Mouse (Mus musculus) forebrain, embryonic 10.5 days (tissue): ENCODE measurements around the gene Rab33b. TPM values are rescaled to one million over a fixed set of nuclear protein-coding genes. Genes with fewer than 3 reads are reported as not detected.
"Not testable (repeated sequence)": the region's sequence is repeated elsewhere in the genome, so short reads cannot be mapped to it uniquely, and the experiment has no call there.

Experiments used
- DNase-seq: peaks from one replicate; pipeline ENCODE4 v3.0.0-alpha.2; 2017; ENCODE audit warnings: low spot score; ENCODE audit errors: extremely low spot score
- H3K27ac ChIP-seq: fragments of 300-500 bp; sonication (generic); 2 replicates; pipeline ENCODE4 v1.5.1; 2016; ENCODE audit warnings: mild to moderate bottlenecking
- H3K27me3 ChIP-seq: fragments of 300-500 bp; sonication (generic); 2 replicates; pipeline ENCODE4 v1.6.1; 2016; ENCODE audit warnings: mild to moderate bottlenecking; ENCODE audit not compliant: poor library complexity, severe bottlenecking
- H3K36me3 ChIP-seq: fragments of 300-500 bp; sonication (generic); replicated peaks from 2 replicates; pipeline ENCODE4 v1.6.1; 2016; ENCODE audit warnings: mild to moderate bottlenecking, moderate library complexity
- H3K4me1 ChIP-seq: fragments of 300-500 bp; sonication (generic); 2 replicates; pipeline ENCODE4 v1.6.1; 2016
- H3K4me3 ChIP-seq: fragments of 300-500 bp; sonication (generic); 2 replicates; pipeline ENCODE4 v1.5.1; 2016; ENCODE audit warnings: mild to moderate bottlenecking, moderate library complexity
- H3K9me3 ChIP-seq: fragments of 300-500 bp; sonication (generic); 2 replicates; pipeline ENCODE4 v1.6.1; 2016; ENCODE audit warnings: mild to moderate bottlenecking, moderate library complexity
- WGBS: fragments of 180-500 bp; shearing (Covaris S2); methylation state at CpG from one replicate; pipeline ENCODE4 v1.1.7; 2016; 5-methylcytosine and 5-hydroxymethylcytosine counted together
- polyA plus RNA-seq: library from polyadenylated mRNA; unstranded; fragments of >200 nt; fragmentation: Nextera tagmentation; extraction: Ambion mirVana; gene quantifications from 2 replicates; pipeline ENCODE4 v1.2.1, GENCODE M21; 2016

The Rab33b gene
- 13.4 and 13.5 TPM in 2 replicates for polyA plus RNA-seq

- Histone ChIP-seq H3K27me3 (no peaks in the 10 kb centered on the region), H3K4me3 (peak within 1 kb of the TSS; percentile 85), H3K4me1 (peaks cover 30% of the 10 kb centered on the region), H3K27ac (peak within 1 kb of the TSS; percentile 96), H3K36me3 (peaks cover 14% of the 10 kb centered on the region), H3K9me3 (no peaks in the 10 kb centered on the region)
- peak; percentile 96 for DNase-seq
- WGBS = under 1% methylated on average over 70 of the region's 70 CpGs
These were observed at the start of gene Rab33b for GRCm38 (mm10) chr3:51483741-51484359. Gene Rab33b, plus strand, starts transcription at chr3:51483920.

DNA sequence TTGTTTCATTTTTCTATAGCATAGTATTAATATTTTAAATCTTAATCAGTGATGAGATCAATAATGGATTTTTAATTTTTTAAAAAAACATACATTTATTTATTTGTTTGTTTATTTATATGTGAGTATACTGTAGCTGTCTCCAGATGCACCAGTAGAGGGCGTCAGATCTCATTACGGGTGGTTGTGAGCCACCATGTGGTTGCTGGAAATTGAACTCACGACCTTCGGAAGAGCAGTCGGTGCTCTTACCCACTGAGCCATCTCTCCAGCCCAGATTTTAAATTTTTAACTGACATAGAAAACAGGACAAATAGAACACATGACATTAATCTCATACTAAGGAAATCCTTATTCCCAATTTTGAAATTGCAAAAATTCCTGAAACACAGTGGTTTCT, 49.4 kb upstream of the Rab33b start:
- 89% methylated on average over 5 of the region's 5 CpGs for WGBS
- not testable (repeated sequence) for H3K9me3 ChIP-seq, H3K4me1 ChIP-seq, H3K27me3 ChIP-seq, DNase-seq, H3K4me3 ChIP-seq, H3K27ac ChIP-seq
- H3K36me3 ChIP-seq = peaks cover 75% of the 10 kb centered on the region

DNA sequence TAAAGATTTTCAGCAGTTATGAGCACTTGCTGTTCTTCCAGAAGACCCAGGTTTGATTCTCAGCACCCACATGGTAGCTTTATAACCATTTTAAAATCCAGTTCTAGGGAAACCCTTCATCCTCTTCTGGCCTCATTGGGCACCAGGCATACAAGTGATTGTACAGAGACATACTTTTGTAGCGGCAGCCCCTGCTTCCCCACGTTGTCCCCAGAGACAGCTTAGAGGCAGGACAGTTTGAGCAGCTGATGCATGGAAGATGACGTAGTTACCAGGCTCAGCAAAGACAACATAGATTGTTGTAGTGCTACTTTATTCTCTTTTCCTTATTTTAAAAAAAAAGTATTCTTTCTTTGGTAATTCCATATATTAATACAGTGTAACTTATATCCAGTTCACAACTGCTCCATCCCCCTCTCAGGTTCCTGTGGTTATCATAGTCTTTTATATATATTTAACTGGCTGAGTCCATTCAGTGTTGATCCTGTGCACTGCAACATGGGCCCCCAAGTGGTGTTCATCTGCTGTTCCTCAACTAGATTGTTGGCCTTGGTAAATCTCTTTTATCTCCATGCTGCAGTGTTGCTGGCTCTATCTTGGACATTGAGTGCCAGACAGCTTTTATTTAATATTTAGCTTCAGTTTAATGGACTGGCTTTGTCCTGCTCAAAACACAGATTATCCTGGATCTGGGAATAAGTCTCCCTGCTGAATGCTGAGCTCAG, 48.7 kb upstream of the Rab33b start:
- Histone ChIP-seq H3K27ac (no peak overlapping the region), H3K4me3 (no peak overlapping the region), H3K4me1 (no peaks in the 10 kb centered on the region), H3K36me3 (peaks cover 80% of the 10 kb centered on the region), H3K9me3 (no peaks in the 10 kb centered on the region), H3K27me3 (no peaks in the 10 kb centered on the region)
- no peak for DNase-seq
- WGBS = 95% methylated on average over 3 of the region's 3 CpGs

DNA sequence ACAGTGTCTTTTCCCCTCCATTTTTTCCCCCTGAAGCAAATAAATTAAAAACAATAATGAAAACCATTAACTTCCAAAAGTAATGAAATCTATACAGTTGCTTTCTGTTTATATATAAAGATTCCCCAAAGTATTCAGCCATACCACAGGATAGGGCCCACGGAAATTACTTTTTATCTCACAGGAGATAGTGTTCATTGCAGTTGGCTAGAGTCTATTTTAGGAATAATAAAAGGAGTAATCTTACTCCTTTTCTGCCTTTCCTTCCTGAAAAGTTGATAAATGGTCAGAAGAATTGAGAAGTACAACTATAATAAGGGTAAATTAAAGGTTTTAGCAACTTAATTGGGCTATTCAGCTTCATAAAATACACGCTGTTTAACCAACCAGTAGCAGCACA, 15.2 kb upstream of the Rab33b start:
- no peaks in the 10 kb centered on the region for H3K9me3 ChIP-seq
- peaks cover 97% of the 10 kb centered on the region for H3K36me3 ChIP-seq
- no peak overlapping the region for H3K4me3 ChIP-seq
- WGBS = 97% methylated on average over 2 of the region's 2 CpGs
- H3K27ac ChIP-seq = no peak overlapping the region
- no peaks in the 10 kb centered on the region for H3K4me1 ChIP-seq
- H3K27me3 ChIP-seq = no peaks in the 10 kb centered on the region
- no peak for DNase-seq

DNA sequence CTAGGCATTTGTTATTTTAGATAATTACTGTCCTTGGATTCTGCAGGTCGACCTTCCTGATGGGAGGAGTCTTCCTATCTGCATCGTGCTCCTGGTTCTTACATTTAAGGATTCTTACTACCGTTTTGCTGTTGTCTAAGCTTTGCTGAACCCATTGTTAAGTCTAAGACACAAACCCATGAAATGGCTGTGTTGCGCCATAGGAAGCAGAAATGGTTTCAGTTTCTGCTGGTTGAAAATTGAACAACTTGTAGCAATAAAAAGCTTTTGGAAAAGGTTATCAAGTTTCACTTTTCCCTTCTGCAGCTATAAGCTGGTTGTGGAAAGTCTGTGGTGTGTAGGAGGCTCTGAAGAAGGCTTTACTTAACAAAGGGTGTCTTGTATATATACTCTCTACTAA, 8.0 kb upstream of the Rab33b start:
- peaks cover 50% of the 10 kb centered on the region for H3K36me3 ChIP-seq
- no peak for DNase-seq
- H3K27me3 ChIP-seq = no peaks in the 10 kb centered on the region
- no peaks in the 10 kb centered on the region for H3K9me3 ChIP-seq
- no peak overlapping the region for H3K4me3 ChIP-seq
- no peaks in the 10 kb centered on the region for H3K4me1 ChIP-seq
- 88% methylated on average over 4 of the region's 4 CpGs for WGBS
- no peak overlapping the region for H3K27ac ChIP-seq

GRCm38 (mm10) chr3:51479893-51480292, 3.8 kb upstream of the Rab33b start:
- H3K4me1 ChIP-seq = peaks cover 21% of the 10 kb centered on the region
- H3K4me3 ChIP-seq = no peak overlapping the region
- WGBS = 47% methylated on average over 2 of the region's 2 CpGs
- no peaks in the 10 kb centered on the region for H3K9me3 ChIP-seq
- H3K27ac ChIP-seq = no peak overlapping the region
- no peaks in the 10 kb centered on the region for H3K27me3 ChIP-seq
- no peak for DNase-seq
- peaks cover 9% of the 10 kb centered on the region for H3K36me3 ChIP-seq

- H3K9me3 ChIP-seq = no peaks in the 10 kb centered on the region
- peaks cover 30% of the 10 kb centered on the region for H3K4me1 ChIP-seq
- DNase-seq = peak; percentile 41
- H3K4me3 ChIP-seq = no peak overlapping the region
- H3K36me3 ChIP-seq = no peaks in the 10 kb centered on the region; the same call in none of the 2 replicates
- H3K27ac ChIP-seq = no peak overlapping the region
- no peaks in the 10 kb centered on the region for H3K27me3 ChIP-seq
These were observed 2.7 kb upstream of the Rab33b start for GRCm38 (mm10) chr3:51481059-51481458.

GRCm38 (mm10) chr3:51481881-51482280, 1.8 kb upstream of the Rab33b start:
- no peak for DNase-seq
- Histone ChIP-seq H3K36me3 (peaks cover 4% of the 10 kb centered on the region), H3K4me1 (peaks cover 30% of the 10 kb centered on the region), H3K27ac (no peak overlapping the region), H3K4me3 (no peak overlapping the region), H3K9me3 (no peaks in the 10 kb centered on the region), H3K27me3 (no peaks in the 10 kb centered on the region)
- whole genome bisulfite sequencing = 68% methylated on average over 3 of the region's 3 CpGs

DNA sequence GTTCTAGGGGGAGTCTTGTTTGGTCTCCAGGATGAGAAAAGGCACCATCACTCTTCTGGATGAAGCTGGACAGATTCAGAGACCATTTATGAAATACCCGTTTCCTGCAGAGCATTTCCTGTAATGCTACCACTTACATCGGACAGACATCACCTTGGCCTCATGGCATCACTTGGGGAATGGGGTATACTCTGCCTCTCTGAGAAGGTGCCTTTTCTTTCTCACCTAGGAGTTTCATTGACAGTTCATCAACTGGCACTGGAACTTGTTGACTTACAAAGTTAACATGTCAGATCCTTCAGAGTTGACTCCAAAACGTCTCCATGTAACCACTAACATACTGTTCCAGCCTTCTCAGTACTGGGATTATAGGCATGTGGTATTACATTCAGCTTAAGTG, 939 bp upstream of the Rab33b start:
- H3K36me3 ChIP-seq = peaks cover 7% of the 10 kb centered on the region
- H3K27me3 ChIP-seq = no peaks in the 10 kb centered on the region
- peak overlapping the region; percentile 85 for H3K4me3 ChIP-seq
- DNase-seq = no peak
- 81% methylated on average over 3 of the region's 3 CpGs for WGBS
- no peaks in the 10 kb centered on the region for H3K9me3 ChIP-seq
- H3K27ac ChIP-seq = peak overlapping the region; percentile 96
- H3K4me1 ChIP-seq = peaks cover 30% of the 10 kb centered on the region

DNA sequence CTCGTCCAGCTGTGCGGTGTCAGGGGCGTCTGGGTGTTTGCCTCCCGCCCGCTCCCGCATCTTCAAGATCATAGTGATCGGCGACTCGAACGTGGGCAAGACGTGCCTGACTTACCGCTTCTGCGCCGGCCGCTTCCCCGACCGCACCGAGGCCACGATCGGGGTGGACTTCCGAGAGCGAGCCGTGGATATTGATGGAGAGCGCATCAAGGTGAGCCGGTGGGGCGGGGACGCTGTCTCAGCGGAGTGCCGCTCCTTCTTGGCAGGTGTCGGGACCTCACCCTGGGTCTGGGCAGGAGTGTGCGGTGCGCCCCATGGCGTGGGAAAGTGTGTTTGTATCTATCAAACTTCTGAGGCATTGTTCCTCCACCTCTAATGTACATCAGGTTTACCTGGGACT, 650 bp downstream of the Rab33b start:
- under 1% methylated on average over 33 of the region's 33 CpGs for WGBS
- no peak for DNase-seq
- H3K27me3 ChIP-seq = no peaks in the 10 kb centered on the region
- peak overlapping the region; percentile 85 for H3K4me3 ChIP-seq
- H3K4me1 ChIP-seq = peaks cover 30% of the 10 kb centered on the region
- no peaks in the 10 kb centered on the region for H3K9me3 ChIP-seq
- peak overlapping the region; percentile 96 for H3K27ac ChIP-seq
- peaks cover 14% of the 10 kb centered on the region for H3K36me3 ChIP-seq

- WGBS = 87% methylated on average over 4 of the region's 4 CpGs
- Histone ChIP-seq H3K36me3 (peaks cover 14% of the 10 kb centered on the region), H3K9me3 (no peaks in the 10 kb centered on the region), H3K27ac (no peak overlapping the region), H3K4me3 (peak overlapping the region; percentile 85), H3K4me1 (peaks cover 30% of the 10 kb centered on the region), H3K27me3 (no peaks in the 10 kb centered on the region)
- DNase-seq = no peak
These were observed 1.6 kb downstream of the Rab33b start for GRCm38 (mm10) chr3:51485347-51485746.

DNA sequence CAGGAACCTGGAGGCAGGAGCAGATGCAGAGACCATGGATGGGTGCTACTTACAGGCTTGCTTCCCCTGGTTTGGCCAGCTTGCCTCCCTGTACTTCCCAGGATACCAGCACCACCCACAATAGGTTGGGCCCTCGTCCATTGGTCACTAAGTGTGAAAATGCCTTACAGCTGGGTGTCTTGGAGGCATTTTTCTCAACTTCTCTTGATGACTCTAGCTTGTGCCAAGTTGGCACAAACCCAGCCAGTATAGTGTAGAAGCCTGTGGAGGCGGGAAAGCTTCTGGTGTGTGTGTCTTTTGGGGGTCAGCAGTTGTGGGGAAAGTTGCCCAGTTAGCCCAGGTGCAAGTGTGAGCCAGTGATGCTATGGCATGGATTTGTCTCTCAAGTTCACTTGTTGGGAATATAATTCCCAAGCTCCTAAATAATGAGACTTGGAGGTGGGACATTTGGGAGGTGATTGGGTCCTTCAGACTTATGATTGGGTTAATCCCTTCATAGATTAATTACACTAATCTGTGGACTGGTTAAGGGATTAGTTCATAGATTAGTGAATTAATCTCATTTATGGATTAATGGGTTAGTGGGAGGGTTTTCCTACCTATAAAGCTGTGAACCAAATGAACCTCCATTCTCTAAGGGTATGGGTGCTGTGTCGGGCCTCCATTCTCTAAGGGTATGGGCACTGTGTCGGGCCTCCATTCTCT, 2.9 kb downstream of the Rab33b start:
- WGBS = 89% methylated on average over 4 of the region's 4 CpGs
- Histone ChIP-seq H3K4me1 (peaks cover 30% of the 10 kb centered on the region), H3K36me3 (peaks cover 16% of the 10 kb centered on the region), H3K9me3 (no peaks in the 10 kb centered on the region), H3K27me3 (no peaks in the 10 kb centered on the region), H3K27ac (no peak overlapping the region), H3K4me3 (no peak overlapping the region)
- DNase-seq = no peak
